Mouse (Mus musculus): ENCODE measurements around the gene Gm6164. TPM values are rescaled to one million over a fixed set of nuclear protein-coding genes. Genes with fewer than 3 reads are reported as not detected.
"Not testable (repeated sequence)": the region's sequence is repeated elsewhere in the genome, so short reads cannot be mapped to it uniquely, and the experiment has no call there.

Gm6164 gene
- polyA plus RNA-seq (2016; fragmentation: Nextera tagmentation; extraction: Ambion mirVana) = not detected in 2 replicates

DNA sequence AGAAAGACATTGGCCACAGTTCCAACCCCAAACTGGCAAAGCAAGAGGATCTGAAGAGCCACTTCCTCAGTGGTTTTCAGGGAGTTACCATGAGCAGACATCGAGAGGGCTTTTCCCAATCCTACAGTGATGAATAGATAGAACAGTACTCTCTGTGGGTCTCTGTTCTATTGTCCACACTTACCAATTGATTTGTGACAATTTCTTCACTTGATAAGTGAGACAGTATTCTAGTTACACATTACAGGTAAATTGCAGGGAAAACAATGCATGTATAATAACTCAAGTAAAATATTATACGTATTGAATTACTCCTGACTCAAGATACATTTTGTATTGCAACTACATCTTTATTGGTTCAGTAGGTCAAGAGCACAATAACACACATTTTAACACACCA is at the start of gene Gm6164:
TSS of gene Gm6164 (minus strand) at position 101 of the 400 bp plus-strand sequence.
- H3K27ac ChIP-seq; H3K36me3 ChIP-seq; H3K27me3 ChIP-seq (replicated peaks); H3K9me3 ChIP-seq; H3K4me2 ChIP-seq (replicated peaks); H3K9ac ChIP-seq; H3K4me3 ChIP-seq; H3K4me1 ChIP-seq; ATAC-seq (ENCODE audit: low FRiP score, low read depth): not testable (repeated sequence)
- no CpG with 5 or more reads among the region's 2 CpGs for WGBS

DNA sequence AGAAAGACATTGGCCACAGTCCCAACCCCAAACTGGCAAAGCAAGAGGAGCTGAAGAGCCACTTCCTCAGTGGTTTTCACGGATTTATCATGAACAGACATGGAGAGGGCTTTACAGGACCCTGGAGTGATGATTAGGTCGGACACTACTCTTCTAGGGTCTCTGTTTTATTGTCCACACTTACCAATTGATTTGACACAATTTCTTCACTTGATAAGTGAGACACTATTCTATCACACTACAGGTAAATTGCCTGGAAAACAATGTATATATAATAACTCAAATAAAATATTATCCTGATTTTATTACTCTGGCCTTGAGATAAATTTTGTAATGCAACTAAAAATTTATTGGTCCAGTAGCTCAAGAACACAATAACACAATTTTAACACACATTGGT is 28.3 kb upstream of the Gm6164 start, which contains the start of gene Gm4498:
TSS of gene Gm4498 (minus strand) at position 101 of the 400 bp plus-strand sequence.
- H3K9me3 ChIP-seq; H3K4me1 ChIP-seq; H3K4me2 ChIP-seq (replicated peaks); H3K9ac ChIP-seq; ATAC-seq (ENCODE audit: low FRiP score, low read depth); H3K4me3 ChIP-seq; H3K27ac ChIP-seq; H3K27me3 ChIP-seq (replicated peaks); H3K36me3 ChIP-seq: not testable (repeated sequence)
- no CpG with 5 or more reads among the region's 2 CpGs for WGBS

DNA sequence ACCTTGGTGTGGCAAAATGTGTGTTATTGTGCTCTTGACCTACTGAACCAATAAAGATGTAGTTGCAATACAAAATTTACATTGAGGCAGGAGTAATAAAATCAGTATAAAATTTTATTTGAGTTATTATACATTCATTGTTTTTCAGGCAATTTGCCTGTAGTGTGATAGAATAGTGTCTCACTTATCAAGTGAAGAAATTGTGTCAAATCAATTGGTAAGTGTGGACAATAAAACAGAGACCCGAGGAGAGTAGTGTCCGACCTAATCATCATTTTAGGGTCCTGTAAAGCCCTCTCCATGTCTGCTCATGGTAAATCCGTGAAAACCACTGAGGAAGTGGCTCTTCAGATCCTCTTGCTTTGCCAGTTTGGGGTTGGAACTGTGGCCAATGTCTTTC is 12.0 kb downstream of the Gm6164 start, which contains the start of gene Vmn1r95:
TSS of gene Vmn1r95 (plus strand) at position 301 of the 400 bp plus-strand sequence.
- not testable (repeated sequence) for ATAC-seq (ENCODE audit: low FRiP score, low read depth); H3K4me3 ChIP-seq; H3K4me1 ChIP-seq; H3K36me3 ChIP-seq; H3K4me2 ChIP-seq (replicated peaks); H3K9me3 ChIP-seq; H3K27ac ChIP-seq; H3K9ac ChIP-seq; H3K27me3 ChIP-seq (replicated peaks)
- WGBS = no CpG with 5 or more reads among the region's 3 CpGs

DNA sequence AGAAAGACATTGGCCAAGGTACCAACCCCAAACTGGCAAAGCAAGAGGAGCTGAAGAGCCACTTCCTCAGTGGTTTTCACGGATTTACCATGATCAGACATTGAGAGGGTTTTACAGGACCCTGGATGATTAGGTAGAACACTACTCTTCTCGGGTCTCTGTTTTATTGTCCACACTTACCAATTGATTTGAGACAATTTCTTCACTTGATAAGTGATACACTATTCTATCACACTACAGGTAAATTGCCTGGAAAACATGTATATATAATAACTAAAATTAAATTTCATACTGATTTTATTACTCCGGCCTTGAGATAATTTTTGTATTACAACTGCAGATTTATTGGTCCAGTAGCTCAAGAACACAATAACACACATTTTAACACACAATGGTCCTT is 37.1 kb downstream of the Gm6164 start, which contains the start of gene Vmn1r94:
TSS of gene Vmn1r94 (minus strand) at position 101 of the 400 bp plus-strand sequence.
- ATAC-seq (ENCODE audit: low FRiP score, low read depth); H3K9me3 ChIP-seq; H3K4me3 ChIP-seq; H3K36me3 ChIP-seq; H3K9ac ChIP-seq; H3K4me1 ChIP-seq; H3K27me3 ChIP-seq (replicated peaks); H3K4me2 ChIP-seq (replicated peaks); H3K27ac ChIP-seq: not testable (repeated sequence)
- no CpG with 5 or more reads among the region's 3 CpGs for WGBS

Other genes starting within 250 kb of the Gm6164 start
- gene Ceacam20, start 240.2 kb downstream of the Gm6164 start, polyA plus RNA-seq (2016; fragmentation: Nextera tagmentation; extraction: Ambion mirVana) = not detected in 2 replicates
- not detected in 2 replicates for gene Nlrp9b, start 214.1 kb downstream of the Gm6164 start, polyA plus RNA-seq (2016; fragmentation: Nextera tagmentation; extraction: Ambion mirVana)
- gene Vmn1r91, start 105.9 kb downstream of the Gm6164 start, polyA plus RNA-seq (2016; fragmentation: Nextera tagmentation; extraction: Ambion mirVana) = not detected in 2 replicates
- gene Gm16442, start 83.0 kb downstream of the Gm6164 start, polyA plus RNA-seq (2016; fragmentation: Nextera tagmentation; extraction: Ambion mirVana) = not detected in 2 replicates
- not detected in 2 replicates for gene Vmn1r93, start 66.5 kb downstream of the Gm6164 start, polyA plus RNA-seq (2016; fragmentation: Nextera tagmentation; extraction: Ambion mirVana)
- gene Vmn1r94, start 37.2 kb downstream of the Gm6164 start, polyA plus RNA-seq (2016; fragmentation: Nextera tagmentation; extraction: Ambion mirVana) = not detected in 2 replicates
- gene Vmn1r95, start 11.9 kb downstream of the Gm6164 start, polyA plus RNA-seq (2016; fragmentation: Nextera tagmentation; extraction: Ambion mirVana) = not detected in 2 replicates
- gene Gm4498, start 28.2 kb upstream of the Gm6164 start, polyA plus RNA-seq (2016; fragmentation: Nextera tagmentation; extraction: Ambion mirVana) = not detected in 2 replicates
- gene Gm5890, start 57.2 kb upstream of the Gm6164 start, polyA plus RNA-seq (2016; fragmentation: Nextera tagmentation; extraction: Ambion mirVana) = not detected in 2 replicates
- gene Gm4133, start 128.5 kb upstream of the Gm6164 start, polyA plus RNA-seq (2016; fragmentation: Nextera tagmentation; extraction: Ambion mirVana) = not detected in 2 replicates
- not detected in 2 replicates for gene Gm5728, start 169.8 kb upstream of the Gm6164 start, polyA plus RNA-seq (2016; fragmentation: Nextera tagmentation; extraction: Ambion mirVana)
- not detected in 2 replicates for gene Vmn1r100, start 212.3 kb upstream of the Gm6164 start, polyA plus RNA-seq (2016; fragmentation: Nextera tagmentation; extraction: Ambion mirVana)
- gene Vmn1r101, start 237.0 kb upstream of the Gm6164 start, polyA plus RNA-seq (2016; fragmentation: Nextera tagmentation; extraction: Ambion mirVana) = not detected in 2 replicates